Mouse (Mus musculus) CD4-positive, CD25-positive, alpha-beta regulatory T cell, adult 9 weeks (primary cell): ENCODE results near the gene Nfatc2. TPM values are rescaled to one million over a fixed set of nuclear protein-coding genes. Genes with fewer than 3 reads are reported as not detected.

Experiments
- polyA plus RNA-seq: library from polyadenylated mRNA; unstranded; fragments of 100-300 nt; shearing (Covaris generic); gene quantifications from one replicate; pipeline ENCODE4 v1.2.1, GENCODE M21; 2017

The Nfatc2 gene
- polyA plus RNA-seq, result 31.9 TPM

GRCm38 (mm10) chr2:168601491-168602386 lies at the start of gene Nfatc2:
Gene Nfatc2, minus strand, starts transcription at chr2:168601657.

Other genes starting within 250 kb of the Nfatc2 start
- 18.8 TPM for gene Atp9a, start 140.8 kb upstream of the Nfatc2 start, polyA plus RNA-seq
- gene Sall4, start 166.3 kb upstream of the Nfatc2 start, polyA plus RNA-seq, result not detected